Mouse (Mus musculus) mature B cell (primary cell): ENCODE data around the gene Primpol.

ENCODE experiments used
- in situ Hi-C: fragments of 300-500 bp; cut with MboI; formaldehyde crosslinking; loops from 2 replicates; pipeline ENCODE4 v1.14.3; 2019

The Primpol gene

GRCm38 (mm10) chr8:46616879-46617689 lies at the start of gene Primpol, which contains the start of gene Casp3:
Gene Primpol (minus strand): TSS chr8:46617212.
Gene Casp3 (plus strand): TSS chr8:46617291.
- in situ Hi-C loops: no loop called here

- in situ Hi-C loops: no loop called here
These were observed 38.9 kb upstream of the Primpol start for GRCm38 (mm10) chr8:46655919-46656318.

- in situ Hi-C loops: no loop called here
These were observed 34.9 kb upstream of the Primpol start for GRCm38 (mm10) chr8:46651872-46652271.

GRCm38 (mm10) chr8:46648421-46648820 lies 31.4 kb upstream of the Primpol start:
- in situ Hi-C loops: no loop called here

- in situ Hi-C loops: no loop called here
These were observed 24.3 kb upstream of the Primpol start for GRCm38 (mm10) chr8:46641272-46641671.

- in situ Hi-C loops: no loop called here
These were observed 22.8 kb upstream of the Primpol start for GRCm38 (mm10) chr8:46639852-46640251.

- in situ Hi-C loops: no loop called here
These were observed 22.1 kb upstream of the Primpol start for GRCm38 (mm10) chr8:46639010-46639571.

- in situ Hi-C loops: no loop called here
These were observed 13.9 kb upstream of the Primpol start for GRCm38 (mm10) chr8:46630932-46631331.

- in situ Hi-C loops: no loop called here
These were observed 13.4 kb upstream of the Primpol start for GRCm38 (mm10) chr8:46630422-46630821.

GRCm38 (mm10) chr8:46628645-46629044 lies 11.6 kb upstream of the Primpol start:
- in situ Hi-C loops: no loop called here

GRCm38 (mm10) chr8:46627881-46628280 lies 10.9 kb upstream of the Primpol start:
- in situ Hi-C loops: no loop called here

GRCm38 (mm10) chr8:46626642-46627041 lies 9.6 kb upstream of the Primpol start:
- in situ Hi-C loops: no loop called here

- in situ Hi-C loops: no loop called here
These were observed 8.2 kb upstream of the Primpol start for GRCm38 (mm10) chr8:46625166-46625565.

GRCm38 (mm10) chr8:46622446-46623270 lies 5.6 kb upstream of the Primpol start:
- in situ Hi-C loops: no loop called here

GRCm38 (mm10) chr8:46618639-46619320 lies 1.8 kb upstream of the Primpol start:
- in situ Hi-C loops: no loop called here

- in situ Hi-C loops: no loop called here
These were observed 943 bp upstream of the Primpol start for GRCm38 (mm10) chr8:46617690-46618620.

- in situ Hi-C loops: no loop called here
These were observed 1.1 kb downstream of the Primpol start for GRCm38 (mm10) chr8:46615936-46616335.

- in situ Hi-C loops: no loop called here
These were observed 3.6 kb downstream of the Primpol start for GRCm38 (mm10) chr8:46613377-46613776.

GRCm38 (mm10) chr8:46612913-46613312 lies 4.1 kb downstream of the Primpol start:
- in situ Hi-C loops: no loop called here

- in situ Hi-C loops: no loop called here
These were observed 5.5 kb downstream of the Primpol start for GRCm38 (mm10) chr8:46611557-46611956.

- in situ Hi-C loops: no loop called here
These were observed 10.1 kb downstream of the Primpol start for GRCm38 (mm10) chr8:46606930-46607329.
